Mouse (Mus musculus) intestine, embryonic 16.5 days (tissue): ENCODE measurements at regions not wholly inside any gene's neighbourhood (a gene's known extent, or its start where the extent isn't known, plus 50 kb on each side); places are given as distances from the start of the nearest gene placed in this dataset.
A peak's percentile ranks its signal among the peaks of the same experiment; 100 is the strongest.
"Not testable (repeated sequence)": the region's sequence is repeated elsewhere in the genome, so short reads cannot be mapped to it uniquely, and the experiment has no call there.

Experiments used
- ATAC-seq: fragments of 200-750 bp; cut with Nextera tagmentation; 2 replicates; pipeline ENCODE4 v1.8.0; 2017; ENCODE audit warnings: moderate TSS enrichment, moderate library complexity
- H3K27ac ChIP-seq: fragments of 300-500 bp; sonication (generic); 2 replicates; pipeline ENCODE4 v1.5.1; 2014; ENCODE audit warnings: mild to moderate bottlenecking, low read length
- H3K27me3 ChIP-seq: fragments of 300-500 bp; sonication (generic); replicated peaks from 2 replicates; pipeline ENCODE4 v1.6.1; 2014; ENCODE audit warnings: low read length, control low read depth, mixed read lengths; ENCODE audit not compliant: control insufficient read depth, insufficient read depth
- H3K36me3 ChIP-seq: fragments of 300-500 bp; sonication (generic); 2 replicates; pipeline ENCODE4 v1.6.1; 2014; ENCODE audit warnings: low read length, control low read depth; ENCODE audit not compliant: control insufficient read depth, insufficient read depth
- H3K4me1 ChIP-seq: fragments of 300-500 bp; sonication (generic); 2 replicates; pipeline ENCODE4 v1.6.1; 2014; ENCODE audit warnings: low read length, control low read depth, mixed read lengths; ENCODE audit not compliant: control insufficient read depth, insufficient read depth
- H3K4me2 ChIP-seq: fragments of 300-500 bp; sonication (generic); 2 replicates; pipeline ENCODE4 v1.6.1; 2014; ENCODE audit warnings: low read depth, low read length, control low read depth
- H3K4me3 ChIP-seq: fragments of 300-500 bp; sonication (generic); 2 replicates; pipeline ENCODE4 v1.5.1; 2014; ENCODE audit warnings: mild to moderate bottlenecking, low read length
- H3K9ac ChIP-seq: fragments of 300-500 bp; sonication (generic); 2 replicates; pipeline ENCODE4 v1.6.1; 2014; ENCODE audit warnings: low read depth, low read length
- H3K9me3 ChIP-seq: fragments of 300-500 bp; sonication (generic); 2 replicates; pipeline ENCODE4 v1.6.1; 2016; ENCODE audit warnings: low read length, control low read depth; ENCODE audit not compliant: control insufficient read depth
- WGBS: fragments of 180-500 bp; shearing (Covaris S2); extraction: QIAGEN DNeasy Blood & Tissue Kit; methylation state at CpG from one replicate; pipeline ENCODE4 v1.1.7; 2014; 5-methylcytosine and 5-hydroxymethylcytosine counted together

- Histone ChIP-seq H3K9me3 (no peaks in the 10 kb centered on the region), H3K9ac (no peak overlapping the region), H3K27me3 (no peaks in the 10 kb centered on the region), H3K4me3 (no peak overlapping the region), H3K36me3 (no peaks in the 10 kb centered on the region), H3K27ac (no peak overlapping the region), H3K4me1 (peaks cover 5% of the 10 kb centered on the region; the same call in 1 of the 2 replicates), H3K4me2 (no peak overlapping the region)
- WGBS = 94% methylated on average over 3 of the region's 3 CpGs
- no peak for ATAC-seq
These were observed 82.2 kb upstream of the Anapc15-ps start for GRCm38 (mm10) chr10:95755429-95755828.

DNA sequence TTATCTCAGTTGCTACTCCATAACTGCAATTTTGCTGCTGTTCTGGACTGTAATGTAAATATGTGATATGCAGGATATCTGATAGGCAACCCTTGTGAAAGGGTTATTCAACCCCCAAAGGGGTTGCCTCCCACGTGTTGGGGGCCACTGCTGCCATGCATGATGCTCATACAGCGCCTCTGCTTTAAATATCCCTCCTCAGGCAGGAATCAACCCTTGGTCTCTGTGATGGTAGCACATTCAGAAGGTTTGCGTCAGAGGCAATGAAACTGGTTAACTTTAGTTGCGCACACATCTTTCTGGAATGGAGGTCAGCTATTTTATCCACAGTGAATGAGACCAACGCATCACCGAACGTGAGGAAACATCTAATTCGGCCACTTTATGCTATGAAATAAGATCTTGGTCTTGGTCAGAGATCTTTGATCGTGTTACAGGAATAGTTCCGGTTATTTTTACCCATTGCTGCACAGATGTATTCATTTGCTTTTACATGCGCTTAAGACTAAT is 80.2 kb upstream of the Anapc15-ps start:
- H3K9me3 ChIP-seq = no peaks in the 10 kb centered on the region
- ATAC-seq = no peak

GRCm38 (mm10) chr10:95748360-95748759 is 75.1 kb upstream of the Anapc15-ps start:
- H3K4me2 ChIP-seq = no peak overlapping the region; the same call in 1 of the 2 replicates
- 57% methylated on average over 1 of the region's 1 CpGs for WGBS
- H3K9ac ChIP-seq = no peak overlapping the region
- no peaks in the 10 kb centered on the region for H3K27me3 ChIP-seq
- peak; percentile 84 for ATAC-seq
- no peak overlapping the region for H3K27ac ChIP-seq
- no peaks in the 10 kb centered on the region for H3K36me3 ChIP-seq
- no peaks in the 10 kb centered on the region for H3K9me3 ChIP-seq
- no peak overlapping the region for H3K4me3 ChIP-seq
- H3K4me1 ChIP-seq = 0 out of 2 replicates have a peak, but pooled peaks cover 7% of the 10 kb centered on the region

More for the DNA sequence above, 80.2 kb upstream of the Anapc15-ps start:
- Histone ChIP-seq H3K36me3 (no peaks in the 10 kb centered on the region), H3K27ac (no peak overlapping the region), H3K4me3 (no peak overlapping the region), H3K27me3 (no peaks in the 10 kb centered on the region), H3K4me2 (no peak overlapping the region), H3K9ac (no peak overlapping the region), H3K4me1 (no peaks in the 10 kb centered on the region)
- WGBS = 90% methylated on average over 11 of the region's 11 CpGs

- H3K4me1 ChIP-seq = 0 out of 2 replicates have a peak, but pooled peaks cover 7% of the 10 kb centered on the region
- H3K27me3 ChIP-seq = no peaks in the 10 kb centered on the region
- H3K4me2 ChIP-seq = peak overlapping the region; percentile 16; the same call in 1 of the 2 replicates
- H3K9me3 ChIP-seq = no peaks in the 10 kb centered on the region
- H3K9ac ChIP-seq = no peak overlapping the region
- no peaks in the 10 kb centered on the region for H3K36me3 ChIP-seq
- H3K27ac ChIP-seq = no peak overlapping the region
- 69% methylated on average over 7 of the region's 7 CpGs for WGBS
- peak; percentile 4 for ATAC-seq
- no peak overlapping the region for H3K4me3 ChIP-seq
These were observed 74.7 kb upstream of the Anapc15-ps start for GRCm38 (mm10) chr10:95747939-95748338.

- Histone ChIP-seq H3K27me3 (no peaks in the 10 kb centered on the region), H3K27ac (no peak overlapping the region; the same call in 1 of the 2 replicates), H3K9me3 (no peaks in the 10 kb centered on the region), H3K4me1 (0 out of 2 replicates have a peak, but pooled peaks cover 7% of the 10 kb centered on the region), H3K9ac (no peak overlapping the region), H3K4me2 (no peak overlapping the region), H3K4me3 (no peak overlapping the region), H3K36me3 (no peaks in the 10 kb centered on the region)
- WGBS = 73% methylated on average over 10 of the region's 10 CpGs
- ATAC-seq = no peak
These were observed 72.8 kb upstream of the Anapc15-ps start for GRCm38 (mm10) chr10:95745834-95746620.

DNA sequence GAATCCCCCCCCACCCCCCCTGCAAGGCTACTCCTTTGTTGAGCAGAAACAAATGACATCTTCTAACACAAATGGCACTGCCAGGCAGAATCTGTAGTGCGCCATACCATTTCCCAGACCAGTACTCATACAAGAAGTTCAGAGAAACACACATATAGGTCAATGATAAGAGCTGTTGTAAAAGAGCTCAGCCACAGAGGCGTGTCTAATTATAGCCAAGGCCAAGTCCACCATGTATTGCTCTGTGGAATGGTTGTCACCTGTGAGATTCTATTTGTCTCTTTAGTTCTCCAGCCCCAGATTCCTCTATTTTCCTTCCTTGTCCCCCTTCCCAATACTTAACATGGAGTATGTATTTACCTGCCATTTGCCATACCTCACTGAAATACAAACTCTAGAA is 72.0 kb upstream of the Anapc15-ps start:
- Histone ChIP-seq H3K27me3 (no peaks in the 10 kb centered on the region), H3K4me1 (0 out of 2 replicates have a peak, but pooled peaks cover 7% of the 10 kb centered on the region), H3K9ac (no peak overlapping the region), H3K4me2 (no peak overlapping the region), H3K9me3 (no peaks in the 10 kb centered on the region), H3K36me3 (no peaks in the 10 kb centered on the region), H3K27ac (peak overlapping the region; percentile 34), H3K4me3 (no peak overlapping the region)
- WGBS = 73% methylated on average over 2 of the region's 2 CpGs
- ATAC-seq = peak; percentile 86

DNA sequence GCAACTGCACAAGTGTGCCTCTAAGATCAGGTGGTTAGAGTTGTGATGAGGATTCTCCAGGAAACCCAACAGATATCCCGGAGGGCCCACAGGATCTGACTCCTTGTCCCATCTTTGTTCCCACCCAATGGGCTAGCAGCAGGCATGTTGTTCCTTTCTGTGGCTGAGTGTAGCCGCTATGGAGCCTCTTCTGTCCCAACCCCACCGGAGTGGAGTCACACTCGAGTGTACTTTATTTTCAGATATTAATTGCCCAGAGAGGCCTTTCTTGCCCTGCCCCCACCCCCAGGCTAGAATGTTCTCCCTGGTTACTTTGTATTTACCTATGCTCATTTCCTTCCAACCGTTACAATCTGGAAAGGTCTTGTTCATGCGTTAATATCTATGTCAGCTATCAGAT is 70.4 kb upstream of the Anapc15-ps start:
- Histone ChIP-seq H3K27me3 (no peaks in the 10 kb centered on the region), H3K4me3 (no peak overlapping the region), H3K9ac (no peak overlapping the region), H3K27ac (no peak overlapping the region), H3K4me2 (no peak overlapping the region), H3K9me3 (no peaks in the 10 kb centered on the region), H3K36me3 (no peaks in the 10 kb centered on the region), H3K4me1 (0 out of 2 replicates have a peak, but pooled peaks cover 7% of the 10 kb centered on the region)
- no peak for ATAC-seq
- WGBS = 86% methylated on average over 6 of the region's 6 CpGs

DNA sequence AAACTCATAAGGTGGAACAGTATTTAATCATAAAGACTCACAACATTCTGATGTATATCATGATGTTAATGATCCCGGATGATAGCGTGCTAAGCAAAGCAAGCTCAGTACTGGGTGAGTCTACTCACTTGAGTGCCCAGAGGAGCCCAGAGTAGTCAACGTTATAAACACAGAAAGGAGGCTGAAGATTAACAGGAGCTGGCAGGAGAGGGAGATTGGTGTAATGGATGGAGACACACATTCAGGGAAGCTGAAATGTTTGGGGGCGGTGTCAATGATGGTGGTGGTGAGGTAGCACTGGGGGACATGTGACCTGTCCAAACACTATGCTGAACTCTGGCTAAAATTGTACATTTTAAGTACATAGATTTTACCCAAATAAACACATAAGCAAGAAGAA is 66.2 kb upstream of the Anapc15-ps start:
- no peak for ATAC-seq
- no peaks in the 10 kb centered on the region for H3K4me1 ChIP-seq
- no peaks in the 10 kb centered on the region for H3K27me3 ChIP-seq
- H3K36me3 ChIP-seq = no peaks in the 10 kb centered on the region
- 85% methylated on average over 4 of the region's 4 CpGs for WGBS
- no peak overlapping the region for H3K27ac ChIP-seq
- H3K9me3 ChIP-seq = 0 out of 2 replicates have a peak, but pooled peaks cover 5% of the 10 kb centered on the region
- H3K4me3 ChIP-seq = no peak overlapping the region
- H3K4me2 ChIP-seq = no peak overlapping the region
- no peak overlapping the region for H3K9ac ChIP-seq

DNA sequence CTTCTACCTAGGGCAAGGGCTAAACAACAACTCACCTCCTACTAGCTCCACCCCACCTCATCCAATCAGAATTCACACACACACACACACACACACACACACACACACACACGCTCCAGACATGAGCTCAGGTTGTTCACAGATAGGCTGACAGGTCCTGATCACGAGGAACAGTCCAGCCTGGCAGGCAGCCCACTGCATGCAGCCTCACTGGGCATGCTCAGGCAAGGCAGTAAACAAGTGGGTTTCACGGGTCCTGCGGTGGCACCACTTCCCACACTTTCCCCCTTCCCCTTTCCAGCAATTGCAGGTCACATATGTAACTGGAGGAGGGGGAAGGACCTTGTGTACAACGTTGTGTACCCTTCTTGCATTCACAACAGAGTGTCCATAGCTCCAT is 63.5 kb upstream of the Anapc15-ps start:
- H3K9me3 ChIP-seq, H3K4me1 ChIP-seq, H3K27ac ChIP-seq, H3K36me3 ChIP-seq, H3K4me3 ChIP-seq, H3K4me2 ChIP-seq, H3K27me3 ChIP-seq, ATAC-seq, H3K9ac ChIP-seq: not testable (repeated sequence)
- WGBS = 84% methylated on average over 5 of the region's 5 CpGs
